Mouse (Mus musculus) left cerebral cortex, postnatal 10 days (tissue): Measurements from ENCODE around the gene Slc22a18. TPM values are rescaled to one million over a fixed set of nuclear protein-coding genes. Genes with fewer than 3 reads are reported as not detected.
"Not testable (repeated sequence)": the region's sequence is repeated elsewhere in the genome, so short reads cannot be mapped to it uniquely, and the experiment has no call there.

Experiments used
- DNase-seq, 2 experiments: peaks; one replicate each; pipeline ENCODE4 v3.0.0; 2021 to 2022; ENCODE audit warnings: low spot score in 2 of 2, mixed read lengths in 1 of 2; ENCODE audit errors: extremely low spot score in 1 of 2
- intact Hi-C: fragments of 180-260 bp; cut with DNase I; formaldehyde crosslinking; loops from one replicate; pipeline ENCODE4 v1.15.1; 2025
- total RNA-seq, 2 experiments: library from RNA; stranded (reverse); gene quantifications; 2 replicates each; pipeline ENCODE4 v1.2.3; 2021

Gene Slc22a18
- total RNA-seq, 2 experiments from 2014 or later = 0.24 to 0.61 TPM

- intact Hi-C loops = no loop called here
- no peak for DNase-seq
Measured at GRCm38 (mm10) chr7:143536251-143536650, 62.7 kb downstream of the Slc22a18 start.

GRCm38 (mm10) chr7:143538229-143538628 is 64.7 kb downstream of the Slc22a18 start:
- DNase-seq, intact Hi-C loops: not testable (repeated sequence)

GRCm38 (mm10) chr7:143538671-143539070 is 65.1 kb downstream of the Slc22a18 start:
- intact Hi-C loops = no loop called here
- DNase-seq = no peak

GRCm38 (mm10) chr7:143544368-143544767 is 70.8 kb downstream of the Slc22a18 start:
- intact Hi-C loops = no loop called here
- no peak for DNase-seq

- intact Hi-C loops = no loop called here
- DNase-seq = no peak
Measured at GRCm38 (mm10) chr7:143546554-143546953, 73.0 kb downstream of the Slc22a18 start.

- intact Hi-C loops = no loop called here
- DNase-seq = peak in 1 of 2 experiments; percentile 23
Measured at GRCm38 (mm10) chr7:143548231-143548961, 74.9 kb downstream of the Slc22a18 start.

Other genes with a start within 250 kb of the Slc22a18 start
- 10 to 100 TPM; 14.2 to 15.1 TPM for gene Cdkn1c, start 12.7 kb upstream of the Slc22a18 start, total RNA-seq
- gene Phlda2, start 29.4 kb downstream of the Slc22a18 start, total RNA-seq = not detected
- gene Nap1l4, start 75.4 kb downstream of the Slc22a18 start, total RNA-seq = 100 to 1,000 TPM; 142 to 147 TPM
- 10 to 100 TPM; 70.0 to 71.0 TPM for gene Cars, start 126.4 kb downstream of the Slc22a18 start, total RNA-seq
- under 1 TPM in 1 of 2 experiments, not detected in 1; 0.18 TPM for gene Tnfrsf26, start 155.0 kb downstream of the Slc22a18 start, total RNA-seq
- gene Tnfrsf22, start 175.9 kb downstream of the Slc22a18 start, total RNA-seq = 1 to 10 TPM; 3.4 to 4.8 TPM
- 1 to 10 TPM in 1 of 2 experiments, under 1 TPM in 1; 0.53 to 1.2 TPM for gene Tnfrsf23, start 212.1 kb downstream of the Slc22a18 start, total RNA-seq